Mouse (Mus musculus) pancreas, adult 10 weeks (tissue): ENCODE data around the gene Vmac. TPM values are rescaled to one million over a fixed set of nuclear protein-coding genes. Genes with fewer than 3 reads are reported as not detected.

Experiments used
- polyA plus RNA-seq: library from polyadenylated mRNA; stranded (reverse); fragments of 350-450 nt; fragmentation: Illumina TruSeq; extraction: RNeasy Lipid Tissue Mini Kit (QIAGEN cat#74804); gene quantifications from one replicate; pipeline ENCODE4 v1.2.3, GENCODE M21; 2015; ENCODE audit warnings: low read depth, low replicate concordance; ENCODE audit not compliant: insufficient read depth

Gene Vmac
- polyA plus RNA-seq, result 9.3 TPM

GRCm38 (mm10) chr17:56717363-56718058, at the start of gene Vmac, which contains the start of gene Ndufa11:
TSS of gene Vmac (minus strand) at chr17:56718022.
TSS of gene Ndufa11 (plus strand) at chr17:56717767.

GRCm38 (mm10) chr17:56764474-56765354, 46.9 kb upstream of the Vmac start, which contains the start of gene Dus3l:
TSS of gene Dus3l (plus strand) at chr17:56764757.

GRCm38 (mm10) chr17:56757416-56758123, 39.7 kb upstream of the Vmac start, which contains the start of gene Nrtn:
TSS of gene Nrtn (minus strand) at chr17:56757530.

DNA sequence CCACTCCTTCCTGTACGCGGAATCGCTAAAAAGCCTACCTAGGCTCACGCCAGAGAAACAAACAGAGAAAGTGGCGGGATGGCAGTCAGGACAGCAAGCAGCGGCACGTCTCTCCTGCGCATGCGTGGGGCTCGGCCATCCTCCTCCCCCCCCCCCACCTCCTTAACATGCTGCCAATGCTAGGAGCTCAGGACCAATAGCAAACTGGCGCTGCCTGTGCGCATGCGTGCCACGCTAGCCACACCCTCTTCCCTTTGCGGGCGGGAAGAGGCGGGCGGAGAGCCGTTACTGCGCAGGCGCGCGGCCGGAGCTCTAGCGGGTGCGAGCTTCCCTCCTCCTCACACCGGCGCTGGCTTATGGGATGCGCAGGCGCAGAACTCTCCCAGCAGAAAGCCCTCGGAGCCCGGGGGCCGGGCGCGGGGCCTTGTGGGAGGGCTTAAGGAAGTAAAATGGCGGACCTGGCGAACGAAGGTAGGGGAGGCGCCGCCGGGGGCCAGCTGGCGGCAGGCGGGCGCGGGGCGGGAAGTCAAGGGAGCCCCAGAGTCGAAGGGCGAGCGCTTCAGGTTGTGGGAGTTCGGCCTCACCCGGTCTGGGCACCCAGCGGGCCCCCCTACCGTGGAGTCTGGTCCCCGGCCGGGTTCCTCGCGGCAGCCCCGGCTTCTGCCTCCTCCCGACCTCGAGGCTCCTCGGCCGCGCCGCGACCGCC, 44.7 kb downstream of the Vmac start, which contains the start of gene Ranbp3:
Gene Ranbp3 (plus strand): TSS at position 354 of the 706 bp plus-strand sequence.

Other genes starting within 250 kb of the Vmac start
- gene Ptprs, start 241.5 kb downstream of the Vmac start, polyA plus RNA-seq, result 11.7 TPM
- not detected for gene Znrf4, start 205.6 kb downstream of the Vmac start, polyA plus RNA-seq
- gene Gm20219, start 163.6 kb downstream of the Vmac start, polyA plus RNA-seq, result 1.6 TPM
- gene Safb2, start 133.4 kb downstream of the Vmac start, polyA plus RNA-seq, result 77.0 TPM
- 55.8 TPM for gene Safb, start 133.2 kb downstream of the Vmac start, polyA plus RNA-seq
- 41.6 TPM for gene 2410015M20Rik, start 108.3 kb downstream of the Vmac start, polyA plus RNA-seq
- 608 TPM for gene Rpl36, start 104.6 kb downstream of the Vmac start, polyA plus RNA-seq
- gene Lonp1, start 91.1 kb downstream of the Vmac start, polyA plus RNA-seq, result 10.3 TPM
- gene Catsperd, start 89.9 kb downstream of the Vmac start, polyA plus RNA-seq, result 1.2 TPM
- gene Ranbp3, start 44.7 kb downstream of the Vmac start, polyA plus RNA-seq, result 21.7 TPM
- 59.4 TPM for gene Ndufa11, start 255 bp downstream of the Vmac start, polyA plus RNA-seq
- gene Nrtn, start 39.5 kb upstream of the Vmac start, polyA plus RNA-seq, result 3.2 TPM
- gene Dus3l, start 46.7 kb upstream of the Vmac start, polyA plus RNA-seq, result 13.9 TPM
- gene Prr22, start 52.2 kb upstream of the Vmac start, polyA plus RNA-seq, result not detected
- 2.0 TPM for gene Rfx2, start 113.0 kb upstream of the Vmac start, polyA plus RNA-seq
- not detected for gene Acsbg2, start 156.4 kb upstream of the Vmac start, polyA plus RNA-seq
- not detected for gene 1700061G19Rik, start 157.5 kb upstream of the Vmac start, polyA plus RNA-seq
- 6.3 TPM for gene Mllt1, start 217.4 kb upstream of the Vmac start, polyA plus RNA-seq